Mouse (Mus musculus) thymus, postnatal 4 days (tissue): Measurements from ENCODE around the gene Kcnq5.
"Not testable (repeated sequence)": the region's sequence is repeated elsewhere in the genome, so short reads cannot be mapped to it uniquely, and the experiment has no call there.

Source experiments
- DNase-seq: peaks from one replicate; pipeline ENCODE4 v3.0.0; 2021

The Kcnq5 gene

GRCm38 (mm10) chr1:21460941-21461689 is 500.6 kb downstream of the Kcnq5 start:
- DNase-seq: peak; percentile 92

- DNase-seq: no peak
Observed at GRCm38 (mm10) chr1:21458581-21458980, 503.2 kb downstream of the Kcnq5 start.

DNA sequence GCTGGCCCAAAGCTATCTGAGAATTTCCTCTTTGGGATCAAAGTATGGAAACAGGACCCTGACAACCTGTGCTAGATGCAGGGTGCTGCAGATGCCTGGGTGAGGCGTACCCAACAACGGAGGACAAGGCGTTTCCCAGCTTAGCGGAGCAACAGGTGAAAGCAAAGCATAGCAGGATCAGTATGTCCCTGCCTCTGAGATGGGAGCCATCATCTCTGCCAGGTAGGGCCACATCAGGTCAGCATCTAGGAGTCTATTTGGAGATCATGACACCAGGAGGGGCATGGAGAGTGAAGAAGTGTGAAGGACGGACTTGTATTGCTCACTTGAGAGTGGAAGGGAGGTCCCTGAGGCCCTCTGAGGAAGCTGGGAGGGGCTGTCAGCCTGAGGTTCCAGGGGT is 505.8 kb downstream of the Kcnq5 start:
- no peak for DNase-seq

- DNase-seq: no peak
Observed at GRCm38 (mm10) chr1:21448227-21448626, 513.5 kb downstream of the Kcnq5 start.

DNA sequence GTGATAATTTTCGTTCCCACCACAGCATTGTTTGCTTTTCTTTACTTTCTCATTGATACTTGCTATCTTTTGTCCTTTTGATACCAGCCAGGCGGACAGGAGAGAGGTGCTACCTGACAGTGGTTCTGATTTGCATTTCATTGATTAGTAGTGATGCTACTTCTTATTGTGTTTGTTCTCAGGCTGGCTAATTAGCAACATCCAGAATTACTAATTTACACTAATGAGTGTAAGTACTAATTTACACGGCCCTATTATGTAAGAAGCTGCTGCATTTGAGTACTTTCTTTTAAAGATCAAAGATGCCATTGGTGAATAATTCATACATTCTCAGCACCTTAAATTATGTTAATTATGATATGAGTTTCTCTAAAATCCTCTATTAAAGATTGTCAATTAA is 525.0 kb downstream of the Kcnq5 start:
- DNase-seq: no peak

DNA sequence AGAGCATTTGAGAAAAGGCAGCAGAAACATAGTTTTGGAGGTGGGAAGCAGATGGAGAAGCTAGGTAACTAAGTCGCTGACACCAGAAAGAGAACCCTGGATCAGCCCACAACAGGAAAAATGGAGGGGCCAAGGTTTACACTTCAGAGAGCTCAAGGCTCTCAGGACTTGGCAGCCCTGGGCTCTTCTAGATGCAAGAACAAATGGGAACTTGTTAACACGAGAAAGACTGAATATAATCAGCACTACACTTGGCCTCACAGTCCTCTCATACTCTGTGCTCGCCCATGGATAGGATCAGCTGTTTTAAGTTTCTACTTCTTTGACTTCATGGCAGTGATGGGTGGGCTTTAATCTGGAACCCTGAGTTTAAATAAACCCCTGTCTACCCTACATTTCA is 526.9 kb downstream of the Kcnq5 start:
- DNase-seq: no peak

DNA sequence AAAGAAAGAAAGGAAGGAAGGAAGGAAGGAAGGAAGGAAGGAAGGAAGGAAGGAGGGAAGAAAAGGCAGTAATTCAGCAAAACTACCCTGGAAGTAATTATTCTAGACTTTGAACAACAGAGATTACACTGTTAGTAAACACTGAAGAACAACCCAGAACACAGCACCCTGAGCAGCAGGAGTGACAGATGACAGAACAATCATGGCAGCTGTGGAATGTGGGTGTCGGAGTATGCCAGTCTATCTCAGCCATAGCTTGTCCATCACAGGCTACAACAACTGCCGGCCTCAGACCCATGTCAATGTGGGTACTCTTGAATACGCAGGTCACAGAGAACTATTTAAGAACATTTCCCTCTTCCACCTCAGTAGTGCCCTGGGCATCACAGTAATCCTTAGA is 530.1 kb downstream of the Kcnq5 start:
- no peak for DNase-seq

DNA sequence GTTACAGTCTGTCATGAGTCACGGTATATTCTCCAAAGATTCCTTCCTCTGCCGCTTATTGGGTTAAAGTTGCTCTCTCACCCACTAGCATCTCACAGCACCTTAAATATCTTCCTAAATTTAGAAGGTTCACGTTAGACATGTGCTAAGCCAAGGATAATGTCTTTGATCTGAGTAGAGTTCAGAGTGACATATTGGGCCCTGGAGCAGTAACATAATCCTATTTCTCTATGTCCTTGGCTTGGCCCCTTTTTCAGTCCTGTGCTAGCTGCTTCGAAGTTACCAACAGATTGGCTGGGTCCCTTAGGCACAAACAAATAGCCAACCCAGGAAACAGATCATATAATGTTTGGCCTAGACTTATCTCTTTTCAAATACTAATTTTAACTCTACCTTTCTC is 533.7 kb downstream of the Kcnq5 start:
- no peak for DNase-seq

DNA sequence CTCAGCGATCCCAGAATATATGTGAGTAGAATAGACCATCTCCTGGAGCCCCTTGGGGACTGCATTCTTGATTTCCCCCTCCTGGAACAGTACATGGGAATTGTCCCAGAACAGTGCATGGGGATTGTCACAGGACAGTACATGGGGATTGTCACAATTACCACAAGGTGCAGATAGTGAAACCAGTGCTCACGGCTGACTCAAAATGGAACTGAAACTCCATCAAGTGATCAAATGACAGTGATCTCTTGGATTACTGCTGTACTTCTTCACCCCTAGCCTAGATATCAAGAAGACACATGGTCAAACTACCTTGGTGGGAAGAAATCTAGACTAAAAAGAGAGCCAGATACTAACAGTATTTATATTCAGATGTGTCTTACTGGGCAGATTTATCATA is 536.1 kb downstream of the Kcnq5 start:
- DNase-seq: no peak

GRCm38 (mm10) chr1:21419370-21419769 is 542.4 kb downstream of the Kcnq5 start:
- DNase-seq: peak; percentile 45

DNA sequence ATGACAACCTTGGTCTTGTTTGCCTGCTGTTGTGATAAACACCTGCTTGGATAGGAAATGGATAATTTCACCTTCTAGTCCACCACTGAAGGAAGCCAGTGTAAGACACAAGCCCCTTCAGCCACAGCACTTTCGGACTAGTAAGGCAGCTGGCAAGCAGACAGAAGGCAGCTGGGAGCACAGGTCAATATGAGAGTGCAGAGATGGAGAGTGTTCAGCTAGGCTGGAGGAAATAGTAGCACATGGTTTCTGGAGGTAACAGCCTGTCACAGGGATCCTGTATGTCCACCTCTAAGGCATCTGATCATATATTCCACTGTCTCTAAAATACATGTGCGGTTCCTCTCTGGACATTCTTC is 549.6 kb downstream of the Kcnq5 start:
- no peak for DNase-seq

GRCm38 (mm10) chr1:21411331-21412196 is 550.2 kb downstream of the Kcnq5 start:
- peak; percentile 28 for DNase-seq

DNA sequence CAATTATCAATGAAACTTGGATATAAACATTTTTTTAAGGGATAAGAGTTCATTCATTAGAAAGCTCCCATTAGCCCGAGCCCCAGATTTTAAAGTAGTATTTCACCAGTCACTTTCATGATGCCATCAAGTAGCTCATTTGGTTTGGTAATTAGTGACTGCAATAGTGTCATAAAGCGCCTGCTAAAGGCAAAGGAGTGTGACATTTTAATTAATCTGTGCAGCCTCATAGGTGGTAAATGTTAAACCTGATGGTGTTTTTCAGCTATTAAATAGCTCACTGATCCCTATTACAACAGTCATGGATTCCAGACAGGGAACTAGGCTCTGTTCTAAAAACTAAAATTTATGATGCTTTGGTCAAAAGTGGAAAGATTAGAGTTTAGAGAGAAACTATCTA is 554.5 kb downstream of the Kcnq5 start:
- DNase-seq: no peak

DNA sequence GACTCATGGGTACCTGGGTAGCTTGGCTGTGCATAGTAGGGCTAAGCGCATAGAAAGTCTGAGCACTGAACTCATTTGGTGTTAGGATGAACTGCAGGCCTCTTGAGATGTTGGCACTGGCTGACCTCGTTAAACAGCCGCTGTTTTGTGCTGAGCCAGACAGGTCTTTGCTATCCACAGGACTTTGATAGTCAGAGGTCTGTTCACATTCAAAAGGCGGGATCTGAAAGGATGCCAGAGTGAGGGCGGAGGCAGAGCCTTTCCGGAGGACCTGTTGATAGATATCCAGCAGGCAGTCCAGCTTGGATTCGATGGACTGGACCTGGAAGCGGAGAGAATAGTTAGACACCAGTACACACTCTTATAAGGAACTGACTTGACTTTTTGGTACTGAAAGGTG is 558.9 kb downstream of the Kcnq5 start:
- DNase-seq: no peak

- no peak for DNase-seq
Observed at GRCm38 (mm10) chr1:21391138-21391671, 570.5 kb downstream of the Kcnq5 start.

- no peak for DNase-seq
Observed at GRCm38 (mm10) chr1:21383256-21383655, 578.5 kb downstream of the Kcnq5 start, which contains the start of gene Khdc1b. Khdc1b (plus strand) TSS chr1:21383556.

GRCm38 (mm10) chr1:21368031-21368430 is 593.7 kb downstream of the Kcnq5 start, which contains the start of gene Khdc1c:
Khdc1c (plus strand) TSS chr1:21368331.
- DNase-seq: not testable (repeated sequence)

GRCm38 (mm10) chr1:21349341-21349740 is 612.4 kb downstream of the Kcnq5 start, which contains the start of gene Khdc1a:
Khdc1a (plus strand) TSS chr1:21349641.
- no peak for DNase-seq
